Mouse (Mus musculus) bone marrow, adult 2 months (tissue): ENCODE measurements at regions not wholly inside any gene's neighbourhood (a gene's known extent, or its start where the extent isn't known, plus 50 kb on each side); places are given as distances from the start of the nearest gene placed in this dataset.

Experiments used
- CTCF ChIP-seq: fragments of 200-500 bp; IDR thresholded peaks from 2 replicates; pipeline ENCODE4 v1.5.1; 2011; ENCODE audit warnings: low read length, control low read depth; ENCODE audit not compliant: control insufficient read depth, insufficient read depth
- POLR2A ChIP-seq: fragments of 200-500 bp; IDR thresholded peaks from 2 replicates; pipeline ENCODE4 v1.6.1; 2011; ENCODE audit warnings: low read depth, mild to moderate bottlenecking, control low read depth, low read length, borderline replicate concordance; ENCODE audit not compliant: control insufficient read depth

DNA sequence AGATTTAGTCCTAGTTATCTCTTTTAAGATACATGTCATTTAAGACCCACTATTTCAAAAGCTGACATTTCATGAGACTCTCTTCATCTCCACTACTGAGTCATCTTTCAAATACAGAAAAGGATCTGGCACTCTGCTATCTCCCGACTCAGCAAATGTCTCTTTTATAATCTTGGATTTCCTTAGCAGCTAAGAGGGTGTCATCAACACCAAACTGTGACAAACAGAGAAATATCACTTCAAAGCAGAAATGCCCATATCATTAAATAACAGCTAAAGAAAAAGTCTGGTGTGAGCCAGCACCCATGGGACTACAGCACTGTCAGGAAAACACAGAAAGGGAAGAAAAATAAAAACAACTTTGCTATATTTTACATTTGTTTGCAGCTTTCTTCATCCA, 78.7 kb upstream of the Tmtc1 start:
- TF ChIP-seq POLR2A (no peak), CTCF (no peak)
